Comparison of ENCODE assay signal across 7 mouse cellular contexts in genomic region chr8:95037106-95037925, GRCm38 (mm10). TPM values are rescaled to one million over a fixed set of nuclear protein-coding genes. Genes with fewer than 3 reads are reported as not detected.
DNase-seq lines count a peak whose midpoint lies in the region; ATAC-seq and TF ChIP-seq lines count a peak whose summit lies in the region.

No protein-coding gene starts in this region.

- 0 out of 2 replicates have a peak, but pooled peaks cover 7% of the 10 kb centered on the region for H3K4me1 ChIP-seq in neural tube, embryonic 13.5 days (replicated peaks)
- H3K4me1 ChIP-seq in embryonic facial prominence, embryonic 13.5 days: 0 out of 2 replicates have a peak, but pooled peaks cover 7% of the 10 kb centered on the region
- 0 out of 2 replicates have a peak, but pooled peaks cover 5% of the 10 kb centered on the region for H3K4me1 ChIP-seq in kidney, postnatal 0 days (replicated peaks; ENCODE audit: insufficient read depth, low read length)
- peaks cover 4% of the 10 kb centered on the region; the same call in 1 of the 2 replicates for H3K4me1 ChIP-seq in liver, embryonic 15.5 days (replicated peaks)

- no peak overlapping the region for H3K4me3 ChIP-seq in neural tube, embryonic 13.5 days
- no peak overlapping the region for H3K4me3 ChIP-seq in embryonic facial prominence, embryonic 13.5 days
- no peak overlapping the region for H3K4me3 ChIP-seq in kidney, postnatal 0 days (replicated peaks; ENCODE audit: low read depth, low read length)
- H3K4me3 ChIP-seq in liver, embryonic 15.5 days (replicated peaks): no peak overlapping the region

- 0 out of 2 replicates have a peak, but pooled peaks have one; percentile 47 for ATAC-seq in neural tube, embryonic 13.5 days (ENCODE audit: low read depth)
- ATAC-seq in embryonic facial prominence, embryonic 13.5 days (ENCODE audit: insufficient number of reproducible peaks, insufficient read depth, low FRiP score, low TSS enrichment, low read depth): peak; percentile 81; the same call in 1 of the 2 replicates
- 0 out of 2 replicates have a peak, but pooled peaks have one; percentile 71 for ATAC-seq in kidney, postnatal 0 days (replicated peaks; ENCODE audit: low FRiP score, low read depth)
- peak; percentile 42; the same call in 1 of the 2 replicates for ATAC-seq in liver, embryonic 15.5 days (ENCODE audit: insufficient read depth)

- no peak overlapping the region for H3K9ac ChIP-seq in neural tube, embryonic 13.5 days
- no peak overlapping the region for H3K9ac ChIP-seq in embryonic facial prominence, embryonic 13.5 days
- no peak overlapping the region for H3K9ac ChIP-seq in kidney, postnatal 0 days (ENCODE audit: low read depth, low read length)
- no peak overlapping the region for H3K9ac ChIP-seq in liver, embryonic 15.5 days

- no peak for DNase-seq in neural tube, embryonic 10.5 days (ENCODE audit: extremely low spot score, low spot score)
- peak; percentile 69 for DNase-seq in kidney, postnatal 0 days (ENCODE audit: low spot score)
- DNase-seq in right cerebral cortex, postnatal 10 days (ENCODE audit: low spot score in 2 of 2): peak; percentile 78 to 89
- DNase-seq in urinary bladder, postnatal 4 days (ENCODE audit: low spot score in 2 of 2): no peak

- H3K4me2 ChIP-seq in neural tube, embryonic 13.5 days: no peak overlapping the region
- no peak overlapping the region for H3K4me2 ChIP-seq in embryonic facial prominence, embryonic 13.5 days
- H3K4me2 ChIP-seq in kidney, postnatal 0 days (ENCODE audit: low read length): no peak overlapping the region
- H3K4me2 ChIP-seq in liver, embryonic 15.5 days: no peak overlapping the region

- no peak overlapping the region for H3K27ac ChIP-seq in neural tube, embryonic 13.5 days (replicated peaks)
- H3K27ac ChIP-seq in embryonic facial prominence, embryonic 13.5 days: no peak overlapping the region
- no peak overlapping the region for H3K27ac ChIP-seq in kidney, postnatal 0 days
- no peak overlapping the region for H3K27ac ChIP-seq in liver, embryonic 15.5 days (replicated peaks)

- H3K36me3 ChIP-seq in neural tube, embryonic 13.5 days: no peaks in the 10 kb centered on the region
- no peaks in the 10 kb centered on the region for H3K36me3 ChIP-seq in embryonic facial prominence, embryonic 13.5 days
- no peaks in the 10 kb centered on the region for H3K36me3 ChIP-seq in kidney, postnatal 0 days (ENCODE audit: insufficient read depth, low read length)
- H3K36me3 ChIP-seq in liver, embryonic 15.5 days (replicated peaks): no peaks in the 10 kb centered on the region

- no peaks in the 10 kb centered on the region for H3K9me3 ChIP-seq in neural tube, embryonic 13.5 days
- H3K9me3 ChIP-seq in embryonic facial prominence, embryonic 13.5 days: no peaks in the 10 kb centered on the region
- H3K9me3 ChIP-seq in kidney, postnatal 0 days (replicated peaks; ENCODE audit: low read length): no peaks in the 10 kb centered on the region
- H3K9me3 ChIP-seq in liver, embryonic 15.5 days (replicated peaks): no peaks in the 10 kb centered on the region

- 69% methylated on average over 7 of the region's 7 CpGs for WGBS in neural tube, embryonic 13.5 days
- 62% methylated on average over 7 of the region's 7 CpGs for WGBS in embryonic facial prominence, embryonic 13.5 days
- 50% methylated on average over 7 of the region's 7 CpGs for WGBS in kidney, postnatal 0 days
- 30% methylated on average over 7 of the region's 7 CpGs for WGBS in liver, embryonic 15.5 days (ENCODE audit: insufficient replicate concordance)

- no peak for TF ChIP-seq CTCF in kidney, postnatal 0 days (IDR thresholded peaks at IDR 0.05; ENCODE audit: low read depth)

- no peaks in the 10 kb centered on the region for H3K27me3 ChIP-seq in neural tube, embryonic 13.5 days
- no peaks in the 10 kb centered on the region for H3K27me3 ChIP-seq in embryonic facial prominence, embryonic 13.5 days
- no peaks in the 10 kb centered on the region for H3K27me3 ChIP-seq in kidney, postnatal 0 days (ENCODE audit: insufficient read depth, low read length)
- no peaks in the 10 kb centered on the region for H3K27me3 ChIP-seq in liver, embryonic 15.5 days

RNA-seq across cellular contexts. Expression of gene Drc7, which starts 17.6 kb away (rescaled TPM):
- 0.18 and 0.26 TPM in 2 replicates for polyA plus RNA-seq in neural tube, embryonic 13.5 days (2015; fragmentation: Nextera tagmentation; extraction: Ambion mirVana)
- 0.32 TPM in 1 of 2 replicates, not detected in the other for polyA plus RNA-seq in embryonic facial prominence, embryonic 13.5 days (2015; fragmentation: Nextera tagmentation; extraction: Ambion mirVana)
- polyA plus RNA-seq in kidney, postnatal 0 days (2015; fragmentation: Nextera tagmentation; extraction: Ambion mirVana): not detected in 2 replicates
- 0.35 and 0.39 TPM in 2 replicates for polyA plus RNA-seq in liver, embryonic 15.5 days (2015; fragmentation: Nextera tagmentation; extraction: Ambion mirVana)

RNA-seq across cellular contexts. Expression of gene Adgrg3, which starts 19.8 kb away (rescaled TPM):
- 1.4 and 1.5 TPM in 2 replicates for polyA plus RNA-seq in neural tube, embryonic 13.5 days (2015; fragmentation: Nextera tagmentation; extraction: Ambion mirVana)
- polyA plus RNA-seq in embryonic facial prominence, embryonic 13.5 days (2015; fragmentation: Nextera tagmentation; extraction: Ambion mirVana): 2.1 and 2.8 TPM in 2 replicates
- 3.7 and 4.4 TPM in 2 replicates for polyA plus RNA-seq in kidney, postnatal 0 days (2015; fragmentation: Nextera tagmentation; extraction: Ambion mirVana)
- 8.3 and 9.3 TPM in 2 replicates for polyA plus RNA-seq in liver, embryonic 15.5 days (2015; fragmentation: Nextera tagmentation; extraction: Ambion mirVana)

RNA-seq across cellular contexts. Expression of gene Katnb1, which starts 43.7 kb away (rescaled TPM):
- 37.9 and 41.4 TPM in 2 replicates for polyA plus RNA-seq in neural tube, embryonic 13.5 days (2015; fragmentation: Nextera tagmentation; extraction: Ambion mirVana)
- polyA plus RNA-seq in embryonic facial prominence, embryonic 13.5 days (2015; fragmentation: Nextera tagmentation; extraction: Ambion mirVana): 24.7 and 27.5 TPM in 2 replicates
- 21.2 and 22.9 TPM in 2 replicates for polyA plus RNA-seq in kidney, postnatal 0 days (2015; fragmentation: Nextera tagmentation; extraction: Ambion mirVana)
- 9.6 and 12.0 TPM in 2 replicates for polyA plus RNA-seq in liver, embryonic 15.5 days (2015; fragmentation: Nextera tagmentation; extraction: Ambion mirVana)

Comparison
In these comparisons a context has a peak if more than half of its experiments do, and no peak if none do; other contexts are left out.
1. DNase-seq: peak in kidney, postnatal 0 days (single experiment) and right cerebral cortex, postnatal 10 days (2 of 2); none in neural tube, embryonic 10.5 days (single experiment) and urinary bladder, postnatal 4 days (0 of 2).
2. Peak in every context shown above with its lines, with median percentiles within 50 percentile points of each other: ATAC-seq.